Mouse (Mus musculus) thymus, adult 2 months (tissue): ENCODE measurements around the gene Hcrt. TPM values are rescaled to one million over a fixed set of nuclear protein-coding genes. Genes with fewer than 3 reads are reported as not detected.
"Not testable (repeated sequence)": the region's sequence is repeated elsewhere in the genome, so short reads cannot be mapped to it uniquely, and the experiment has no call there.

Source experiments
- DNase-seq: peaks from one replicate; pipeline ENCODE4 v3.0.0; 2021
- H3K27ac ChIP-seq: fragments of 200-500 bp; 2 replicates; pipeline ENCODE4 v1.5.1; 2012; ENCODE audit warnings: low read length, control low read depth; ENCODE audit not compliant: control insufficient read depth, insufficient read depth
- H3K27me3 ChIP-seq: fragments of 200-500 bp; 2 replicates; pipeline ENCODE4 v1.6.1; 2012; ENCODE audit warnings: mild to moderate bottlenecking, low read length, moderate library complexity, mixed read lengths; ENCODE audit not compliant: control insufficient read depth, insufficient read depth
- H3K36me3 ChIP-seq: fragments of 200-500 bp; 2 replicates; pipeline ENCODE4 v1.6.1; 2012; ENCODE audit warnings: mild to moderate bottlenecking, low read length, moderate library complexity; ENCODE audit not compliant: control insufficient read depth, insufficient read depth
- H3K4me1 ChIP-seq: fragments of 200-500 bp; replicated peaks from 2 replicates; pipeline ENCODE4 v1.6.1; 2012; ENCODE audit warnings: low read length; ENCODE audit not compliant: control insufficient read depth, insufficient read depth
- H3K4me3 ChIP-seq: fragments of 200-500 bp; 2 replicates; pipeline ENCODE4 v1.5.1; 2012; ENCODE audit warnings: mild to moderate bottlenecking, low read length, control low read depth, moderate library complexity; ENCODE audit not compliant: control insufficient read depth, insufficient read depth
- CTCF ChIP-seq: fragments of 200-500 bp; IDR thresholded peaks from 2 replicates; pipeline ENCODE4 v1.5.1; 2012; ENCODE audit warnings: mild to moderate bottlenecking, control low read depth, low read length, moderate library complexity, borderline replicate concordance; ENCODE audit not compliant: control insufficient read depth, poor library complexity, insufficient read depth; ENCODE audit errors: extremely low read depth
- POLR2A ChIP-seq: fragments of 200-500 bp; IDR thresholded peaks from 2 replicates; pipeline ENCODE4 v1.6.1; 2012; ENCODE audit warnings: mild to moderate bottlenecking, low read length, control low read depth, moderate library complexity; ENCODE audit not compliant: control insufficient read depth, poor library complexity, insufficient read depth; ENCODE audit errors: extremely low read depth
- WGBS: fragments of 180-500 bp; shearing (Covaris S2); methylation state at CpG from one replicate; pipeline ENCODE4 v1.1.7; 2018; 5-methylcytosine and 5-hydroxymethylcytosine counted together
- polyA plus RNA-seq: library from polyadenylated mRNA; depleted of rRNA; stranded (reverse); fragments of >200 nt; gene quantifications from 2 replicates; pipeline ENCODE4 v1.2.3, GENCODE M21; 2012

The Hcrt gene
- polyA plus RNA-seq, 1 experiment = 0.57 TPM

DNA sequence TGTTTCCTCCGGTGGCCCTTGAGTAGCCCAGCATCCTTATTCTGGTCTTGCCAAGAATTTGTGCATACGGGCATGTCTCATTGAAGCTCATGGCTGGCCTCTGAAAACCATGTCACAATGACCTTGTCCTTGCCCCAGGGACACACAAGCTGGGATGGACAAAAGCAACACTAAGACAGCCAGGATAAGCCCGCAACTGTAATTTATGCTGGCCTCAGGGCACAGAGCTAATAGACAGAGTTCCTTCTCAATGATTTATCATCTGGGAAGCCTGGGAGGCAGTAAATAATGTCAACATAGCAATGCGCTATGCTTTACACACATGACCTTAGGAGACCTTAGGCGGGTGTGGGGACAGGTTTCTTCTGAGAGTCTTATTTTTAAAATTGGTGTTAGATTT, 36.7 kb upstream of the Hcrt start:
- Histone ChIP-seq H3K4me3 (no peak overlapping the region), H3K27me3 (no peaks in the 10 kb centered on the region), H3K36me3 (peaks cover 87% of the 10 kb centered on the region), H3K27ac (no peak overlapping the region), H3K4me1 (no peaks in the 10 kb centered on the region)
- TF ChIP-seq POLR2A (no peak), CTCF (no peak)
- WGBS = 99% methylated on average over 5 of the region's 5 CpGs
- DNase-seq = no peak

DNA sequence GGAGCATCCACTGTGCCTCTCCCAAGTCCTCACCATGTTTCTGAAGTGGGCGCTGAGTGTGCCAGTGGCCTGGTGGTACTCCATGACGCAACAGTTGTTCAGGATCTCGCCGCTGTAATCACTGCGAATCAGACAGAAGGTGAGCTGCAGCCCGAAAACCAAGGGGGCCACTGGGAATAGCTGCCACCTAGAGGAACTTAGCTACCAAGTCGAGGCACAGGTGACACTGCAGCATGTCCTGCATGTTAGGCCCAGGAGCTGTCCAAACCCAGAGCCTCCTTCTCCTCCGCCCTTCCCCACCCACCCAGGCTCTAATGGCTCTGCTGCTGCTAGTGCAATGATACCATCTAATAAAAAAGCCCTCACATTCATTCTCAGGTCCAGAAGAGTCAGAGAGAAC, 33.9 kb upstream of the Hcrt start:
- Histone ChIP-seq H3K27me3 (no peaks in the 10 kb centered on the region), H3K4me1 (no peaks in the 10 kb centered on the region), H3K4me3 (no peak overlapping the region), H3K27ac (no peak overlapping the region), H3K36me3 (peaks cover 87% of the 10 kb centered on the region)
- no peak for DNase-seq
- TF ChIP-seq CTCF (no peak), POLR2A (no peak)
- WGBS = 91% methylated on average over 8 of the region's 8 CpGs

DNA sequence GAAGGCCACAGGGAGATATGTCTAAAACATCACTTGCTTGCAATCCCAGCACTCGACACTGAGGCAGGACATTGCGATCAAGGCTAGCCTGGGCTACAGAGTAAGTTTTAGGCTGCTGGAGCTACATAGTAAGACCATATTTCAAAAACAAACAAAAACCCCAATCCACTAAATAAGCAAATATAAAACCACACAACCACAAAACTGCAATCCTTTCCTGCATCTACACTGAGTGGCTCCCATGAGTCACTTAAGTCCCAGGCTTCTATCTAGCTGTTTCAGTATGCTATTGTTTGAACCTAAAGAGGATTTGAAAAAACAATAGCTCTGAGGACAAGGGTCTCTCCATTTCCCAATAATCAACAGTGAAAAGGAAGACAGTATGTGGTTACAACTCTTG, 32.7 kb upstream of the Hcrt start:
- no peak for DNase-seq
- TF ChIP-seq CTCF (no peak), POLR2A (no peak)
- Histone ChIP-seq H3K27me3 (no peaks in the 10 kb centered on the region), H3K4me3 (no peak overlapping the region), H3K36me3 (peaks cover 87% of the 10 kb centered on the region), H3K4me1 (no peaks in the 10 kb centered on the region), H3K27ac (no peak overlapping the region)
- WGBS = 96% methylated on average over 2 of the region's 2 CpGs

DNA sequence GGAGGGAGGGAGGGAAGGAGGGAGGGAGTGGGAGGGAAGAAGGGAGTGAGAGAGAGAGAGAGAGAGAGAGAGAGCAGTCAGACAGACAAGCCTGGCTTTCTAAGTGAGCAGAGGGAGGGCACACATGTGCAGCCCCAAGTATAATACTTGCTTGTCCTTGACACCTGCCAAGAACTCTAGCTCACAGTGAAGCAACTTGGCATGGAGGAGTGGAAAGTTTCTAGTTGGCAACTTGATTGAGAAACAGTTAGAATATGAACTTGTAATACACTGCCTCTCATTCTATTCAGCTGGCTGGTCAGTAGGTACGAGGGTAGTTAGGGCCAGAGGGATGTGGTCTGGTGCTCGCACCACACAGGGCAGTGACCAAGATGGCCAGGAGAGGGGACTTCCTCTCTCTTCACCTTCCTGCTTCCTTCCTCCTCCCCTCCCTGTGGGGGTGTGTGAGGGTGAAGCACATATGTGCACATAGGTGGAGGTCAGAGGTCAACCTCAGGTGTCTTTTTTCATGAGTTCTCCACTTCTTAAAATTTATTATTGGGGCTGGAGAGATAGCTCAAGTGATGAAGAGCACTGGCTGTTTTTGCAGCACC, 28.8 kb upstream of the Hcrt start:
- DNase-seq = no peak
- 87% methylated on average over 2 of the region's 2 CpGs for WGBS
- H3K27me3 ChIP-seq = no peaks in the 10 kb centered on the region
- peaks cover 98% of the 10 kb centered on the region for H3K36me3 ChIP-seq
- TF ChIP-seq POLR2A (no peak), CTCF (no peak)
- no peak overlapping the region for H3K4me3 ChIP-seq
- no peaks in the 10 kb centered on the region for H3K4me1 ChIP-seq
- no peak overlapping the region for H3K27ac ChIP-seq

DNA sequence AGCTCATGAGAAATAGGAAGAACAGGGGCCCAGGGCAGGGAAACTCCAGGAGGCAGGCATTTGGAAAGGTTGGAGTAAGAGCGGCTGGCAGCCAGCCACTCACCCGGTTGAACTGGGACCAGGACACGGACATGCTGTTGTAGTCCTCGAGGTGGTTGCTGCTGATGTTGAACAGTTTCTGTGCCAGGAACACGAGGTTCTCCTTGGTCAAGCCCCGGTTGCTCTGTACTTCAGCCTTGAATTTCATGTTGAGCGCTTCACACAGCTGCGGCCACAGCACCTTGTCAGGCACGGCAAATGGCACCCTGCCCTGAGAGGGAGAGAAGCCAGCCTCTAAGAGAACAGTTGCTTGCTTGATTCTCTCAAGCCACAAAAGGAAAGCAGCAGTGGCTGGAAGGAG, 27.9 kb upstream of the Hcrt start:
- H3K4me3 ChIP-seq, DNase-seq, H3K4me1 ChIP-seq, H3K27ac ChIP-seq, H3K27me3 ChIP-seq: not testable (repeated sequence)
- peaks cover 100% of the 10 kb centered on the region for H3K36me3 ChIP-seq
- WGBS = 93% methylated on average over 9 of the region's 9 CpGs

DNA sequence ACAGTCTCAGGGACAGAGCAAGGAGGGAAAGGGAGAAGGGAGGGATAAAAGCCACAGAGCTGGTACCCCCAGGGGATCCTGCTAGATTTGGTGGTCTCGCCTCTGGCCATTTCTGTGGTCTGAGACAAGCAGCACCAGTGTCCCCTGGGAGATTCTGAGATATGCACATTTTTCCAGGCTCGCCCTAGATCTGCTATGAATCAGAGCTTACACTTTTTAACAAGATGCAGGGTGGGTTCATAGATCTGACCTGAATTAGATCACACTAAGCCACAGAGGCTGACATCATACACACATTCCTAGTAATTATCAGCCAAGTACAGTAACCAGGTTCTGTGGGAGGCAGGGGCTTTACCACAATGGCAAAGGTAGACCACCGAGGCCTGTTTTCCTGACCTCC, 27.0 kb upstream of the Hcrt start:
- DNase-seq = no peak
- H3K36me3 ChIP-seq = peaks cover 98% of the 10 kb centered on the region
- no peaks in the 10 kb centered on the region for H3K27me3 ChIP-seq
- no peak for TF ChIP-seq POLR2A
- TF ChIP-seq CTCF = no peak
- H3K4me3 ChIP-seq = no peak overlapping the region
- no peaks in the 10 kb centered on the region for H3K4me1 ChIP-seq
- no peak overlapping the region for H3K27ac ChIP-seq
- 94% methylated on average over 3 of the region's 3 CpGs for WGBS

DNA sequence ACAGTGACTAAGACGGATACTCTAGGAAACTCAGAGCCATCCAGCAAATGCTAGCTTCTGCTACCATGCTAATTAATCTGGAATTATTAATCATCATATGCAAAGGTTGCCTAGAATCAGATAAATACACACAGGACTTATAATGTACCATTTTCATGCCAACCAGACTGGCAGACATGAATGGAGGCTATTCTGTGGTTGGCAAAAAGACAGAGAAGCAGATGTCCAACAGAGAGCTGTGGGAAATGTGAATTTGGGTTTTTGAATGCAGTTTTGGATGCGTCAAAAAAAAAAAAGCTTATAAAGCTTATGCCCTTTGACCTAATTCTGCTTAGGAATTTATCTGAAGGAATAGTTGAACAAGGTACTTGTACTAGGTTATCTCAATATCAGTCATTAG, 23.0 kb upstream of the Hcrt start:
- no peak for TF ChIP-seq POLR2A
- no peak for TF ChIP-seq CTCF
- Histone ChIP-seq H3K27me3 (no peaks in the 10 kb centered on the region), H3K27ac (no peak overlapping the region), H3K4me3 (no peak overlapping the region), H3K36me3 (peaks cover 98% of the 10 kb centered on the region), H3K4me1 (no peaks in the 10 kb centered on the region)
- WGBS = 98% methylated on average over 2 of the region's 2 CpGs
- no peak for DNase-seq
